Mouse (Mus musculus) testis, adult 2 months (tissue): ENCODE measurements around the gene Itpr1.

Source experiments
- CTCF ChIP-seq: fragments of 200-500 bp; IDR thresholded peaks from 2 replicates; pipeline ENCODE4 v1.5.1; 2012; ENCODE audit warnings: low read depth, mild to moderate bottlenecking, inconsistent platforms, low read length, moderate library complexity; ENCODE audit not compliant: control insufficient read depth, insufficient read depth, insufficient replicate concordance
- POLR2A ChIP-seq: fragments of 200-500 bp; IDR thresholded peaks from 2 replicates; pipeline ENCODE4 v1.6.1; 2012; ENCODE audit warnings: low read depth, mild to moderate bottlenecking, inconsistent platforms, low read length, moderate library complexity; ENCODE audit not compliant: control insufficient read depth

DNA sequence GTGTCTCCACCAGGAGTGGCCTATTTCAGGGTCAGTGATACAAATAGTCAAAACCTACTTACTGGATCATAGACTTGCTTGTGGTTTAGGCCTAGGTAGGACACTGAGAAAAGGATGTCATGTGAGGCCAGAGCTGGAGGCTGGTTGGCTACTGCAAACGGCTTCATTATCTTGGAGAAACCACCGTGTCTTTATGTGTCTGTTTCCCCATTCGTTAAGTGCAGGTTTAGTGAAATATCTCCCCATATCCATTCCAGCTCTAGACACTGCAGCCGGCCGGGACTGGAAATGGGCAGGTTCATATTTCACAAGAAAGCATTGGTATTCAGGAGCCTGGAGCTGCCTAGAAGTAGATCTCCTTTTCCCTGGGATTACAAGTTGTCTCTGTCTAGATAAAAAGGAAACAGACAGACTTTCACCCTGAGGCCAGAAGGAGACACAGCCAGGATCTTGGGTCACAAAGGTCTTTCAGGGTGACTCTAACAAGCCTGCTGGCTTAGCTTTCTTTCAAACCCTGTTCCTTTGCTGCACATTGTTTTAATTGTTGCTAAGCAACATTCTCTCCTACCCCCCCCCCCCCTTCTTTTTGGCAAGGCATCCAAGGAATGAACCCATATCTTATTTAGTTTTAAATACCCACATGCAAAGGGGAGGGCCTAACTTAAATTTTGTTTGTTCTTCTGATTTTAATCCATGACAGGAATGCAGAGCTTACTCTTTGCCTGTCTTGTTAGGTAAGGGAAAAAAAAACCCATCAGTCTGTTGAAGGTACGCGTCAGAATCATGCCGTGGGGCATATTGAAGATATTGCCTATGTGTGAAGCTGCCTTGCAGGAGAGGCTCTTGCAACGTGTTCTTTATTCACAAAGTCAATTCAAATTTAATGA, 36.4 kb downstream of the Itpr1 start:
- TF ChIP-seq POLR2A (no peak), CTCF (no peak)
